Mouse (Mus musculus) lung, embryonic 16.5 days (tissue): Measurements from ENCODE around the gene Wbp1l. TPM values are rescaled to one million over a fixed set of nuclear protein-coding genes. Genes with fewer than 3 reads are reported as not detected.

Experiments
- ATAC-seq: fragments of 200-750 bp; cut with Nextera tagmentation; 2 replicates; pipeline ENCODE4 v1.8.0; 2017; ENCODE audit warnings: low read depth, mild to moderate bottlenecking, moderate library complexity
- H3K27ac ChIP-seq: fragments of 300-500 bp; sonication (generic); 2 replicates; pipeline ENCODE4 v1.5.1; 2014; ENCODE audit warnings: mild to moderate bottlenecking, control low read depth, low read length
- H3K27me3 ChIP-seq: fragments of 300-500 bp; sonication (generic); 2 replicates; pipeline ENCODE4 v1.6.1; 2014; ENCODE audit warnings: low read depth, low read length, mixed read lengths; ENCODE audit not compliant: control insufficient read depth, insufficient read depth
- H3K36me3 ChIP-seq: fragments of 300-500 bp; sonication (generic); 2 replicates; pipeline ENCODE4 v1.6.1; 2014; ENCODE audit warnings: low read length; ENCODE audit not compliant: control insufficient read depth, insufficient read depth
- H3K4me1 ChIP-seq: fragments of 300-500 bp; sonication (generic); replicated peaks from 2 replicates; pipeline ENCODE4 v1.6.1; 2014; ENCODE audit warnings: low read length, mixed read lengths; ENCODE audit not compliant: control insufficient read depth, insufficient read depth
- H3K4me2 ChIP-seq: fragments of 300-500 bp; sonication (generic); 2 replicates; pipeline ENCODE4 v1.6.1; 2014; ENCODE audit warnings: low read depth, low read length, control low read depth
- H3K4me3 ChIP-seq: fragments of 300-500 bp; sonication (generic); 2 replicates; pipeline ENCODE4 v1.5.1; 2014; ENCODE audit warnings: mild to moderate bottlenecking, low read length, control low read depth
- H3K9ac ChIP-seq: fragments of 300-500 bp; sonication (generic); 2 replicates; pipeline ENCODE4 v1.6.1; 2014; ENCODE audit warnings: low read length, control low read depth
- H3K9me3 ChIP-seq: fragments of 300-500 bp; sonication (generic); 2 replicates; pipeline ENCODE4 v1.6.1; 2016; ENCODE audit warnings: low read length; ENCODE audit not compliant: control insufficient read depth
- WGBS: fragments of 180-500 bp; shearing (Covaris S2); extraction: QIAGEN DNeasy Blood & Tissue Kit; methylation state at CpG from one replicate; pipeline ENCODE4 v1.1.7; 2014; 5-methylcytosine and 5-hydroxymethylcytosine counted together
- polyA plus RNA-seq: library from polyadenylated mRNA; unstranded; fragments of >200 nt; fragmentation: Nextera tagmentation; extraction: Ambion mirVana; gene quantifications from 2 replicates; pipeline ENCODE4 v1.2.1, GENCODE M21; 2015

Gene Wbp1l
- polyA plus RNA-seq, 1 experiment from 2014 or later, result 43.9 TPM

- Histone ChIP-seq H3K27me3 (no peaks in the 10 kb centered on the region), H3K9me3 (no peaks in the 10 kb centered on the region), H3K27ac (peak overlapping the region; percentile 55), H3K4me2 (no peak overlapping the region), H3K4me3 (no peak overlapping the region), H3K9ac (no peak overlapping the region), H3K36me3 (no peaks in the 10 kb centered on the region), H3K4me1 (peaks cover 47% of the 10 kb centered on the region)
- no peak for ATAC-seq
Measured at GRCm38 (mm10) chr19:46639053-46639452, 40.2 kb downstream of the Wbp1l start.

GRCm38 (mm10) chr19:46639496-46639895 lies 40.6 kb downstream of the Wbp1l start:
- H3K4me1 ChIP-seq, result peaks cover 52% of the 10 kb centered on the region
- no peaks in the 10 kb centered on the region for H3K27me3 ChIP-seq
- ATAC-seq, result no peak
- no peaks in the 10 kb centered on the region; the same call in 1 of the 2 replicates for H3K36me3 ChIP-seq
- H3K4me3 ChIP-seq, result no peak overlapping the region
- H3K4me2 ChIP-seq, result no peak overlapping the region
- 75% methylated on average over 14 of the region's 14 CpGs for WGBS
- no peaks in the 10 kb centered on the region for H3K9me3 ChIP-seq
- no peak overlapping the region for H3K9ac ChIP-seq
- peak overlapping the region; percentile 55 for H3K27ac ChIP-seq

DNA sequence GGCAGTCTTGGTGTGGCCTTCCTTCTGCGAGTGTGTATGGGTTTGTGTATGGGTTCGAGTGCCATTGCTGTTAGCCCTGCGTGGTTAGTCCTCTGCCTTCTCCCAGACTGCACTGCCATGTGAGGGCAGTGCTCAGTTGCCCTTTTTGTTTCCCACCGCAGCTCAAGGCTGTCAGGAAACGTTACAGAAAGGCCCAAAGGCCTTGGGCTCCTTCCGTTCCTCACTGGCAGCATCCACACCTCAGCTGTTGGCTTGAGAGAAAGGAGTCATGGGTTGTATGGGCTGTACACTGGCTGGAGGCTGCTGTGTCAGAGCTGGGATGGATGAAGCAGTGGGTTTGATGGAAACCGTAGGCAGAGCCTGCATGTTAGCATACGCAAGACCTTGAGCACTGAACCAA lies 41.9 kb downstream of the Wbp1l start:
- 77% methylated on average over 8 of the region's 8 CpGs for WGBS
- no peak for ATAC-seq
- H3K9ac ChIP-seq, result no peak overlapping the region

GRCm38 (mm10) chr19:46641420-46642085 lies 42.7 kb downstream of the Wbp1l start:
- WGBS, result 21% methylated on average over 19 of the region's 19 CpGs

More for the DNA sequence above, 41.9 kb downstream of the Wbp1l start:
- H3K4me2 ChIP-seq, result no peak overlapping the region
- H3K27ac ChIP-seq, result peak overlapping the region; percentile 91
- no peaks in the 10 kb centered on the region for H3K9me3 ChIP-seq
- peaks cover 3% of the 10 kb centered on the region; the same call in 1 of the 2 replicates for H3K36me3 ChIP-seq
- H3K4me3 ChIP-seq, result no peak overlapping the region
- peaks cover 62% of the 10 kb centered on the region for H3K4me1 ChIP-seq
- H3K27me3 ChIP-seq, result no peaks in the 10 kb centered on the region

GRCm38 (mm10) chr19:46642136-46642753 lies 43.4 kb downstream of the Wbp1l start:
- Histone ChIP-seq H3K36me3 (peaks cover 7% of the 10 kb centered on the region; the same call in 1 of the 2 replicates), H3K4me1 (peaks cover 60% of the 10 kb centered on the region), H3K4me3 (no peak overlapping the region), H3K4me2 (peak overlapping the region; percentile 39), H3K27me3 (no peaks in the 10 kb centered on the region), H3K9me3 (no peaks in the 10 kb centered on the region), H3K9ac (peak overlapping the region; percentile 38; the same call in 1 of the 2 replicates), H3K27ac (peak overlapping the region; percentile 91)
- ATAC-seq, result peak; percentile 39; the same call in 1 of the 2 replicates
- 37% methylated on average over 22 of the region's 22 CpGs for WGBS

More at GRCm38 (mm10) chr19:46641420-46642085, 42.7 kb downstream of the Wbp1l start:
- Histone ChIP-seq H3K36me3 (peaks cover 7% of the 10 kb centered on the region; the same call in 1 of the 2 replicates), H3K27me3 (no peaks in the 10 kb centered on the region), H3K9me3 (no peaks in the 10 kb centered on the region), H3K4me1 (peaks cover 60% of the 10 kb centered on the region), H3K27ac (peak overlapping the region; percentile 91), H3K4me2 (peak overlapping the region; percentile 39), H3K9ac (peak overlapping the region; percentile 2), H3K4me3 (no peak overlapping the region)
- peak; percentile 81 for ATAC-seq

DNA sequence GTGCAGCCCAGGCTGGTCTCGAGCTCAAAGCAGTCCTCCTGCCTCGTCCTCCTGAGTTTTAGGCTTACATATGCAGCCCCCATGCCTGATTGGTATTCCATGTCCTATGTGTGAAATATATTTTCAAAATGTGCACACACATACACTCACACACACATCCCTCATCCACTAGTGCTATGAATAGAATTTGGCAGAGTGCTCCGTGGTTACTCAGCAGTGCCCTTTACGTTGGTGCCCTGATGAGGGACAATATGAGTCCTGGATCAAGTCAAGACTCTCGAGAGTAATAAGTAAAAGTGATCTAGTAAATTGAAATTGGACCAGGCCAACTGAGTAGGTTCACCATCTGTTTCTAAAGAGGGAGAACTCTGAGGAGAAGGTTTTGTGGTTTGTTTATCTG lies 44.4 kb downstream of the Wbp1l start:
- Histone ChIP-seq H3K9me3 (no peaks in the 10 kb centered on the region), H3K36me3 (peaks cover 7% of the 10 kb centered on the region), H3K4me2 (no peak overlapping the region), H3K4me1 (peaks cover 60% of the 10 kb centered on the region), H3K9ac (no peak overlapping the region), H3K27me3 (no peaks in the 10 kb centered on the region), H3K4me3 (no peak overlapping the region), H3K27ac (no peak overlapping the region)
- WGBS, result 73% methylated on average over 5 of the region's 5 CpGs
- no peak for ATAC-seq

- peak overlapping the region; percentile 40 for H3K9ac ChIP-seq
- H3K4me1 ChIP-seq, result peaks cover 60% of the 10 kb centered on the region
- WGBS, result 70% methylated on average over 10 of the region's 10 CpGs
Measured at GRCm38 (mm10) chr19:46644343-46644792, 45.5 kb downstream of the Wbp1l start.

GRCm38 (mm10) chr19:46644793-46645602 lies 46.1 kb downstream of the Wbp1l start:
- Histone ChIP-seq H3K9me3 (no peaks in the 10 kb centered on the region), H3K9ac (peak overlapping the region; percentile 40; the same call in 1 of the 2 replicates), H3K36me3 (peaks cover 7% of the 10 kb centered on the region), H3K4me2 (no peak overlapping the region), H3K4me1 (peaks cover 58% of the 10 kb centered on the region), H3K27me3 (no peaks in the 10 kb centered on the region), H3K4me3 (no peak overlapping the region), H3K27ac (peak overlapping the region; percentile 81)
- WGBS, result 29% methylated on average over 12 of the region's 12 CpGs
- ATAC-seq, result peak; percentile 10; the same call in 1 of the 2 replicates

More at GRCm38 (mm10) chr19:46644343-46644792, 45.5 kb downstream of the Wbp1l start:
- Histone ChIP-seq H3K4me3 (no peak overlapping the region), H3K4me2 (no peak overlapping the region), H3K36me3 (peaks cover 7% of the 10 kb centered on the region), H3K9me3 (no peaks in the 10 kb centered on the region), H3K27ac (peak overlapping the region; percentile 81), H3K27me3 (no peaks in the 10 kb centered on the region)
- ATAC-seq, result no peak
